Mouse (Mus musculus): ENCODE measurements around the gene Psat1. TPM values are rescaled to one million over a fixed set of nuclear protein-coding genes. Genes with fewer than 3 reads are reported as not detected.

The Psat1 gene
- polyA plus RNA-seq, 1 experiment from 2014 or later = 77.0 TPM

DNA sequence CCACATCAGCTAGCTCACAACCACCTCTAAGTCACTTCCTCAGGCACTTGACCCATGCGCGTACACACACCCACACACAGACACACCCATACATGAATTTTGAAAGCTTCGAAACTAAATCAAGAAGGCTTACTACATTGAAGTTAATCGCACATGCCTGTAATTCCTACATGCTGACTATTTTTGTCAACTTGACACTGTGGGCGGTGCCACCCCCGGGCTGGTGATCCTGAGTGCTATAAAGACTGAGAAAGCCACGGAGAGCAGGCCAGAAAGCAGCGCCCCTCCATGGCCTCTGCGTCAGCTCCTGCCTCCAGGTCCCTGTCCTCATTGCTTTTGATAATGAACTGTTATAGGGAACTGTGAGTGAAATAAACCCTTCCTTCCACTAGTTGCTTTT, 23.7 kb downstream of the Psat1 start:
- no peak for ATAC-seq (ENCODE audit: insufficient number of reproducible peaks, insufficient read depth, low FRiP score, low TSS enrichment)
- H3K9ac ChIP-seq = no peak overlapping the region
- WGBS = 41% methylated on average over 9 of the region's 9 CpGs

DNA sequence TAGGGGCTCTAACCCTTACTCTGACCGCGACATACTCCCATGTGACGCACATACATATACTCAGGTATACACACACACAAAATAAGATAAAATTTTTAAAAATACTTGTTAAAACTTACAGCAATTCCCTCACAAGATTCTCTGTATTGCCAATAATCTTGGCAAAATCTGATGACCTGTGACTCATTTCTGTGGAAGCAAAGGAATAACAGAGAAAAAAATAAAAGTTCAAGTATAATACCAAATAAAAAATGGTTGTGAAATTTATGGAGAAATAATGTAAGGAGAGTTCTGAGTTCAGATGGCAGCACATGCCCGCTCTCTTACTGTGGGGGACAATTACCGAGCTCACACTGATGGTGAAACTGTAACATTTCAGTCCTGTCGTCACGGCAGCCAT, 27.8 kb downstream of the Psat1 start:
- no peak overlapping the region for H3K27ac ChIP-seq
- H3K4me1 ChIP-seq = peaks cover 9% of the 10 kb centered on the region
- H3K9ac ChIP-seq = no peak overlapping the region
- H3K9me3 ChIP-seq = no peaks in the 10 kb centered on the region
- H3K27me3 ChIP-seq = no peaks in the 10 kb centered on the region
- WGBS = 90% methylated on average over 7 of the region's 7 CpGs
- H3K4me2 ChIP-seq (replicated peaks) = no peak overlapping the region
- 0 out of 2 replicates have a peak, but pooled peaks cover 26% of the 10 kb centered on the region for H3K36me3 ChIP-seq
- no peak for ATAC-seq (ENCODE audit: insufficient number of reproducible peaks, insufficient read depth, low FRiP score, low TSS enrichment)
- H3K4me3 ChIP-seq = no peak overlapping the region

More for the DNA sequence above, 23.7 kb downstream of the Psat1 start:
- Histone ChIP-seq H3K27me3 (no peaks in the 10 kb centered on the region), H3K4me3 (peak overlapping the region; percentile 58), H3K36me3 (0 out of 2 replicates have a peak, but pooled peaks cover 6% of the 10 kb centered on the region), H3K9me3 (no peaks in the 10 kb centered on the region), H3K4me2 (replicated peaks) (peak overlapping the region; percentile 90), H3K27ac (no peak overlapping the region), H3K4me1 (peaks cover 14% of the 10 kb centered on the region)

DNA sequence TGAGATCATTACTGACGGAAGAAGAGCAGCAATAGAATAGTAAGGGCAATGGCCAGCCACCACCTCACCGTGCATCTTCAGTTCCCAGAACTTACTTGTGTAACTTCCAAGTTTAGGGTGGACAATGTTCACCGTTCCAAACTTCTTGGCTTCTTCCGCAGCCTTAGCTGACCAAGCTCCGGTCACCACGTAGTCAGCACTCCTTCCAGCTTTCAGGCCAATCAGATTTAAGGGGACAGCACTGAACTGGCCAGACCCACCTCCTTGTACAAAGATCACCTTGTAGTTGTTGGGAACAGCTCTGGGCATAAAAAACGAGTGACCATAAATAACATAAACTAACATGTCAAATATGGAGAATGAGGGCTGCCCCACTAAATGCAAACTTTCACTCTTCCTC, 29.0 kb downstream of the Psat1 start:
- no peaks in the 10 kb centered on the region for H3K27me3 ChIP-seq
- H3K4me2 ChIP-seq (replicated peaks) = no peak overlapping the region
- H3K9ac ChIP-seq = no peak overlapping the region
- no peaks in the 10 kb centered on the region for H3K9me3 ChIP-seq
- H3K27ac ChIP-seq = no peak overlapping the region
- no peak overlapping the region for H3K4me3 ChIP-seq
- no peak for ATAC-seq (ENCODE audit: insufficient number of reproducible peaks, insufficient read depth, low FRiP score, low TSS enrichment)
- peaks cover 34% of the 10 kb centered on the region; the same call in 1 of the 2 replicates for H3K36me3 ChIP-seq
- no peaks in the 10 kb centered on the region; the same call in 1 of the 2 replicates for H3K4me1 ChIP-seq
- 95% methylated on average over 7 of the region's 7 CpGs for WGBS

DNA sequence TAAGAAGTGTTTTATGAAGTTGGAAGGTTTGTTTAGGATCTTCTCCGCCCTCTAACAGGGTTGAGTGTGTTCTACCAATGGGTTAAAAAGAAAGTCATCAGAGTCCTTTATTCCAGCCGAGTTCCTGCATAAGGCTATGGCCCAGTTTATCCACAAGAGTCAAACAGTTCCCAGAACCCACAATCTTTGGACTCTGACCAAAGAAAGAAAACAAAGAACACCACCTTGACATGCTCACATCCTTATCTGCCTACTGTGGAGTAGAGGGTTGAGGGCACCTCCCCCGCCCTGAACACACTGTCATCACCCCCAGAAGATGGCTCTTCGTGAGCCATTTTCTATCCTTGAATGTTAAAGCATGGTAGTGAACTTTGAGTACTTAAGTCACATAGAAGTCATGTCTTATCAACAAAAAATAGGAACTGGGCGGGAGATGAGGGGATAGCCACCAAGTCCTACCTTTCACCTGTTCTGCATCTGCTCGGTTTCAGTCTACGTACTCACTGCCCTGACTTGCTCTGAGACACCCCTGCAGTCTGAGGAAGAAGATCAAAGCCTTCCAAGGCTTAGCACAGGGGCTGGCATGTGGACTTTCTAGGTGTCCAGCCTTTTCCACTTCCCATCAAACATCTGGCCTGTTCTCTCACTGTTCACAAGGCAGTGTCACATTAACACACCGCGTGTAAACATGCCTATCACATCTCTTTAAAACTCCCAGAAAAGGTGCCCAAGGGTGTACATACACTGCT, 33.7 kb downstream of the Psat1 start:
- Histone ChIP-seq H3K9ac (no peak overlapping the region), H3K27me3 (no peaks in the 10 kb centered on the region), H3K27ac (no peak overlapping the region), H3K4me3 (no peak overlapping the region), H3K4me2 (replicated peaks) (no peak overlapping the region), H3K9me3 (no peaks in the 10 kb centered on the region), H3K4me1 (no peaks in the 10 kb centered on the region), H3K36me3 (peaks cover 32% of the 10 kb centered on the region; the same call in 1 of the 2 replicates)
- 90% methylated on average over 9 of the region's 9 CpGs for WGBS
- no peak for ATAC-seq (ENCODE audit: insufficient number of reproducible peaks, insufficient read depth, low FRiP score, low TSS enrichment)

DNA sequence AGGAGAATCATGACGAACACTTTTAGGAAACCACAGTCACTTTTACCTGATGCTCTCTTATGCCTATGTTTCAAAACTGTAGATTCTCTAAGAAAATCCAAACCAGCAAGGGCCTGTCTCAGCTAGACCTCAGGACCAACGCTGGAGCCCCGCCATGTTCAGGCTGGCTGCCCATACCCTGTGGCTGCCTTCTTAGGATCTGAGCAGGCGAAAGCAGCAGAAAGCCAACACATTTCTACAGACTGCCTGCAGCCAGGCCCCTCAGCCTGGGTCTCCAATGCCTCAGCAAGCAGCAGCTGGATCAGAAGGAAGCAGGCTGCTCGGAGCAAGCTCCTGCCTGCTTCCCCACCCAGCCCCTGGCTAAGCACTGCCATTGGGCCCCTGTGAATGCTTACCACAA, 35.7 kb downstream of the Psat1 start:
- ATAC-seq (ENCODE audit: insufficient number of reproducible peaks, insufficient read depth, low FRiP score, low TSS enrichment) = no peak
- Histone ChIP-seq H3K9ac (no peak overlapping the region), H3K4me3 (no peak overlapping the region), H3K36me3 (peaks cover 34% of the 10 kb centered on the region), H3K27me3 (no peaks in the 10 kb centered on the region), H3K4me2 (replicated peaks) (no peak overlapping the region), H3K9me3 (no peaks in the 10 kb centered on the region), H3K4me1 (no peaks in the 10 kb centered on the region), H3K27ac (no peak overlapping the region)
- WGBS = 95% methylated on average over 5 of the region's 5 CpGs

DNA sequence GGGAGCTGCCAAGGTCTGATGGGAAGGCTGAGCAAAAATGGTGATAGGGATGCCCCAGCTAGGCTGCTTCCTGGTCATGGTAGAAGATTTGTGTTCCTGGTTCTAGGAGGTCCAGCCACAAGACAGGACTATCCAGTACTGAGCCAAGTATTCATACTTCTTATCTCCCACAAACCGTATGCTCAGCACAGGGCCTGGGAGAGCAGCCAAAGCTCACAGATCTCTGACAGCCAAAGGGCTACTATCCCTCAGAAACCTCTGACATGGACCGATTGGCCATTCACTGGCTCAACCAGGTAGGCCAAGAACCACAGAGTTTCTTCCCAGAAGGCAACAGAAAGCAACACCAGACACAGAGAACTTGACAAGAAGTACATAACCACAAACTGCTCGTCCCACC, 36.1 kb downstream of the Psat1 start:
- Histone ChIP-seq H3K27ac (no peak overlapping the region), H3K4me3 (no peak overlapping the region), H3K36me3 (peaks cover 33% of the 10 kb centered on the region), H3K4me2 (replicated peaks) (no peak overlapping the region), H3K27me3 (no peaks in the 10 kb centered on the region), H3K9me3 (no peaks in the 10 kb centered on the region), H3K4me1 (no peaks in the 10 kb centered on the region), H3K9ac (no peak overlapping the region)
- 90% methylated on average over 3 of the region's 3 CpGs for WGBS
- ATAC-seq (ENCODE audit: insufficient number of reproducible peaks, insufficient read depth, low FRiP score, low TSS enrichment) = no peak

DNA sequence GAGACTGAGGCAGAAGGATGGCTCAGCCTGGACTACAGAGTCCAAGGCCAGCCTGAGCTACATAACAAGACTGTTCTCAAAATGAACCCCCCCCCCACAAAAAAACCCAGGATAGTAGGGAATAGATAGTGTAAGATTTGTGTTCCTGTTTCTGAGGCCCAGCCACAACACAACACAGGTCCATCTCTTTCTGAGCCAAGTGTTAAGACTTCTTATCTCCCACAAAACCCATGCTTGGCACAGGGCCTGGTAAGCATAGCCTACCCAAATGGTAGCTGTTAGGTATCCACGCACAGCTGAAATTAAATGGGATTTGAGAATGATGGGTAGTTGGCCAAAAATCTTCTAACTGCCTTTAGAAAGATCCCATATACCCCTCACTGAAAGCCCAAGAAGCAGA, 36.6 kb downstream of the Psat1 start:
- Histone ChIP-seq H3K4me1 (no peaks in the 10 kb centered on the region), H3K27me3 (no peaks in the 10 kb centered on the region), H3K4me3 (no peak overlapping the region), H3K36me3 (peaks cover 32% of the 10 kb centered on the region), H3K9me3 (no peaks in the 10 kb centered on the region), H3K4me2 (replicated peaks) (no peak overlapping the region), H3K9ac (no peak overlapping the region), H3K27ac (no peak overlapping the region)
- no peak for ATAC-seq (ENCODE audit: insufficient number of reproducible peaks, insufficient read depth, low FRiP score, low TSS enrichment)
- WGBS = 91% methylated on average over 1 of the region's 1 CpGs

DNA sequence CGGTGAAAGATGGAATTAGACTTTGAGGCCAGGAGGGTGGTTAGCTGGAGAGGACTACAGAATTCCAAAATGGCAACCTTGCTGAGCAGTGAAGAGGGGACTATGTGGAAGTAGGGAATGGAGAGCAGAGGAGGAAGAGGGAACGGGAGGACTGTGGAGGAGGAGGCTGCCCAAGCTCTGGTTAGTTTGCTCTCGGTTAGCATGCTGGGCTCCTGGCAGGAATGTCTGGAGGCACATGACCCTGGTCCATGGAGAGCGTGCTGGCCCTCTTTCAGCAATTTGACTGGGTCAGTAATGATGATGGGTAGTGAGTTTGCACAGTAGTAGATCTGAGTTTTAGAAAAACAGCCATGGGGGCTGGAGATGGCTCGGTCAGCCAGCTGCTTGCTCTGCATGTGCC, 39.1 kb downstream of the Psat1 start:
- 91% methylated on average over 5 of the region's 5 CpGs for WGBS
- Histone ChIP-seq H3K27me3 (no peaks in the 10 kb centered on the region), H3K4me2 (replicated peaks) (no peak overlapping the region), H3K9ac (no peak overlapping the region), H3K9me3 (no peaks in the 10 kb centered on the region), H3K4me3 (no peak overlapping the region), H3K4me1 (peaks cover 10% of the 10 kb centered on the region), H3K27ac (no peak overlapping the region), H3K36me3 (peaks cover 24% of the 10 kb centered on the region)
- ATAC-seq (ENCODE audit: insufficient number of reproducible peaks, insufficient read depth, low FRiP score, low TSS enrichment) = no peak

DNA sequence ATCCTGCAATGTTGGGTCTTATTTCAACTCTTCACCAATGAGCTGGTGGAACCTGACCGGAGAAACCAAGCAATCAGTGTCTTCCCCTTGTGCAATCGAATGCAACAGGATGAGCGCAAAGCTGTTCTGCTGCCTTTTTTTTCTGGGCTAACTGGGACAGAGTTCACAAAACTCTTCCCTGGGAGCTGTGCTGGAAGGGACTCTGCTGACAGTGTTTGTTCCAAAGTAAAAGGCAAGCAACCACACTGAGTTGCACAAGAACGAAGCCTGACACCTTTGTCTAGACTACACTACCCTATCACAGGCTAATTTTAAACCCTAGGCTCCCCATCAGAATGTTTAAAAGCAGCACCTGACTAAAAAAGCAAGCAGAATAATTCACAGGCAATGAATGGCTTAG, 42.4 kb downstream of the Psat1 start:
- 83% methylated on average over 4 of the region's 4 CpGs for WGBS
- Histone ChIP-seq H3K27me3 (no peaks in the 10 kb centered on the region), H3K4me3 (no peak overlapping the region), H3K27ac (no peak overlapping the region), H3K9me3 (no peaks in the 10 kb centered on the region), H3K36me3 (peaks cover 24% of the 10 kb centered on the region), H3K4me2 (replicated peaks) (no peak overlapping the region), H3K4me1 (peaks cover 11% of the 10 kb centered on the region), H3K9ac (no peak overlapping the region)
- ATAC-seq (ENCODE audit: insufficient number of reproducible peaks, insufficient read depth, low FRiP score, low TSS enrichment) = no peak

DNA sequence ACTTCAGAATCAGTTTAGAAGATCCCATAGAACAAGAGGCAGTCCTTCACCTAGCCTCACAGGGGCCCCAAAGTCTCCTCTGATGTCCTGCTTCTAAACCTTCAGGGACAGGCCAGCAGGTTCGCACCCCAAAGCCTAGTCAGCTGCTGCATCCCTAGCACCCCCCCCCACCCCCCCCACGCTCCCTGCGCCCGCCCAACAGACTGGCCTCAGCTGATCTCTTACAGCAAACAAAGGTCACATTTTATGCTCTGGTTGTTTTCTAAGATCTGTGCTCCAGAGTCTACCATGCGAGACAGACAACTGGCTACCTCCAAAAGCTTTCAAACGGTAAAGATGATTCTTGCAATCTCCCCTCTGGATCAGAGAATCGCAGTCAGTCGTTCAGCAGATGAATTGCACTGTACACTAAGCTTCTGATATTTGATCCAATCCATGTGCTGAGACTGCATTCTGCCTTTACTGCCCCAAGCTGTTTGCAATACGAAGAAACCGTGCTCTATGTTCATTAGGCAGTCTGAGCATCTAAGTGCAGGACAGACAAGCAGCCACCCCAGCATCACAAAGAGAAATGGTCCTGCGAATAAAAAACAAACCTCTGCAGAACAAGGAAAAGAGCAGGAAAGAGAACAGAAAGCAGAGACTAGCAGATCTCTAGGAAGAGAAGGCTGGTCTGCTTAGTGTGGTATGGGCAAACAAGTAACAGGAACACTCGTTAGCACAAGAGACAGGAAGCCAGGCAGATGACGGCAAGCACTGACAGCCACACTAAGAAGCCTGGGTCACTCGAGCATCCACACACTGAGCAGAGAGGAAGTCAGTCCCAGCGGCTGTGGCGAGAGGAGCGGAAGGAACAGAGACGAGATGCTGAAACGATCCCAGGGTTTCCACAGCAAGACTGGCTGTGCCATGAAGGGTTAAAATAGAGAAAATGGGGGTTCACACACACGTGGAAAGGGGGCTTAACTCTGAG, 43.3 kb downstream of the Psat1 start:
- Histone ChIP-seq H3K9ac (no peak overlapping the region), H3K4me2 (replicated peaks) (0 out of 2 replicates have a peak overlapping the region, but pooled peaks have one; percentile 4), H3K4me1 (peaks cover 11% of the 10 kb centered on the region), H3K36me3 (peaks cover 20% of the 10 kb centered on the region), H3K4me3 (no peak overlapping the region), H3K9me3 (no peaks in the 10 kb centered on the region), H3K27ac (peak overlapping the region; percentile 43; the same call in 1 of the 2 replicates), H3K27me3 (no peaks in the 10 kb centered on the region)
- ATAC-seq (ENCODE audit: insufficient number of reproducible peaks, insufficient read depth, low FRiP score, low TSS enrichment) = no peak
- 47% methylated on average over 20 of the region's 20 CpGs for WGBS

DNA sequence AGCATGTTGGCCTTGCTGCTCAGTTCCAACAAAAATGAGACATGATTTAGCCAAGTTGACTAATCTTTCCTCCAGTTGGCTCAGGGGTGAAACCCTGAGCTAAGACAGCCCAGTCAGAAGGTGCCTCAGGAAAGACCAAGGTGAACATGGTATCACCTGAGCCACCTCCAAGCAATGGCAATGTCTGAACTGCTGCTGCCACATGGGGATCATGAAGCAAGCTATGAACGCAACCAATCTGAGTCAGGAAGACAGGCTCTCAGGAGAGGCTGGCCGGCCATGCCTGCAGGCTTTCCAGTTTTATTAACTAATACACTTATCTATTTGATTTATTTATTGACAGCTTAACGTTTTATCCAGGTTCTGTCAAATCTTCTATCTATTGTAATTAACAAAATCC, 51.5 kb downstream of the Psat1 start:
- 86% methylated on average over 3 of the region's 3 CpGs for WGBS
- H3K4me3 ChIP-seq = no peak overlapping the region
- H3K36me3 ChIP-seq = no peaks in the 10 kb centered on the region
- no peak overlapping the region for H3K4me2 ChIP-seq (replicated peaks)
- ATAC-seq (ENCODE audit: insufficient number of reproducible peaks, insufficient read depth, low FRiP score, low TSS enrichment) = no peak
- H3K27me3 ChIP-seq = no peaks in the 10 kb centered on the region
- no peak overlapping the region for H3K9ac ChIP-seq
- H3K9me3 ChIP-seq = no peaks in the 10 kb centered on the region
- H3K27ac ChIP-seq = no peak overlapping the region
- no peaks in the 10 kb centered on the region for H3K4me1 ChIP-seq

DNA sequence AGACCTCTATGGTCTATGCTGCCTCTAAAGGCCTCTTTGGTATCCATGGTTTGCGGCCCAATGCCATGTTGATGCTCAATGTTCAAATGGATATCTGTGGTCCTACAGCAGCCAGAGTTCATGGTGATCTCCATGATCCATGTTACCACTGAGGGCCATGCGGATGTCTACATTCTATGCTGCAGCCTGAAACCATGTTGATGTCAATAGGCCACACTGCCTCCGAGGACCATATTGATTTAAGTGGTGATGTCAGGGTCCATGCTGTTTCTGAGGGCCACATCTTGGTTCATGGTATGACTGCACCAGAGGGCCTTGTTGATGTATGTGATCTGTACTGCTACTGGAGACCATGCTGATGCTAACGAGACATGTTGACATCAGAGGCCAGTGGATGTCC, 55.0 kb downstream of the Psat1 start:
- Histone ChIP-seq H3K4me2 (replicated peaks) (no peak overlapping the region), H3K4me1 (no peaks in the 10 kb centered on the region), H3K27me3 (no peaks in the 10 kb centered on the region), H3K27ac (no peak overlapping the region), H3K4me3 (no peak overlapping the region), H3K9me3 (no peaks in the 10 kb centered on the region), H3K9ac (no peak overlapping the region), H3K36me3 (no peaks in the 10 kb centered on the region)
- WGBS = 90% methylated on average over 4 of the region's 4 CpGs
- no peak for ATAC-seq (ENCODE audit: insufficient number of reproducible peaks, insufficient read depth, low FRiP score, low TSS enrichment)
